Mouse (Mus musculus): ENCODE measurements around the gene Gm42791. TPM values are rescaled to one million over a fixed set of nuclear protein-coding genes. Genes with fewer than 3 reads are reported as not detected.

Gm42791 gene
- total RNA-seq, 2 experiments from 2014 or later: 34.0 to 39.1 TPM

GRCm38 (mm10) chr5:148910066-148910465, 84.9 kb downstream of the Gm42791 start:
- Histone ChIP-seq H3K27ac (no peak overlapping the region), H3K4me3 (no peak overlapping the region)
- intact Hi-C loops (cut with DNase I): no loop called here

DNA sequence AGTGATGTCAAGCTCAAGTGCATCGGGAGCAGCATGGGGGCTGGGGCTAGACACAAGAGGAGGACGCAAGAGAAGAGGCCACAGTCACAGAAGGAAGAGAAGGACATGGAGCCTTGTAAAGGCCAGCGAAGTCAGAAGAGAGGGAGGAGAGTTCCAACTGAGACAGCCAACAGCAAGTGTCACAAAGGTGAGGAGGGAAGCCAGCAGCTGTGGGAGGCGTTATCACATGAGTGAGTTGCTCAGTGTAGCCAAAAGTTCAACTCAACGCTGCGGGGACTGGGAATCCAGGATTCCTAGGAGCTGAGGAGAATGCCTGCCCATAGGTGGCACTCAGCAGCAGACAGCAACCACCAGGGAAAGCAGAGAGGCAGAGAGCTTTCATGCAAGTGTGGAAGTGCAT, 85.5 kb downstream of the Gm42791 start:
- intact Hi-C loops (cut with DNase I): no loop called here
- TF ChIP-seq CTCF (IDR thresholded peaks at IDR 0.05): peak; percentile 43
- DNase-seq (ENCODE audit: extremely low spot score in 1 of 2, low spot score in 2 of 2): no peak

More at GRCm38 (mm10) chr5:148910066-148910465, 84.9 kb downstream of the Gm42791 start:
- DNase-seq (ENCODE audit: extremely low spot score in 1 of 2, low spot score in 2 of 2): no peak
- TF ChIP-seq CTCF (IDR thresholded peaks at IDR 0.05): no peak

GRCm38 (mm10) chr5:148909057-148909395, 85.9 kb downstream of the Gm42791 start:
- Histone ChIP-seq H3K27ac (peak overlapping the region; percentile 9; the same call in 1 of the 2 replicates), H3K4me3 (no peak overlapping the region)
- no peak; the same call in 1 of the 2 replicates for TF ChIP-seq CTCF (IDR thresholded peaks at IDR 0.05)
- DNase-seq (ENCODE audit: extremely low spot score in 1 of 2, low spot score in 2 of 2): no peak
- intact Hi-C loops (cut with DNase I): no loop called here

More for the DNA sequence above, 85.5 kb downstream of the Gm42791 start:
- H3K4me3 ChIP-seq: no peak overlapping the region
- H3K27ac ChIP-seq: peak overlapping the region; percentile 9; the same call in 1 of the 2 replicates

DNA sequence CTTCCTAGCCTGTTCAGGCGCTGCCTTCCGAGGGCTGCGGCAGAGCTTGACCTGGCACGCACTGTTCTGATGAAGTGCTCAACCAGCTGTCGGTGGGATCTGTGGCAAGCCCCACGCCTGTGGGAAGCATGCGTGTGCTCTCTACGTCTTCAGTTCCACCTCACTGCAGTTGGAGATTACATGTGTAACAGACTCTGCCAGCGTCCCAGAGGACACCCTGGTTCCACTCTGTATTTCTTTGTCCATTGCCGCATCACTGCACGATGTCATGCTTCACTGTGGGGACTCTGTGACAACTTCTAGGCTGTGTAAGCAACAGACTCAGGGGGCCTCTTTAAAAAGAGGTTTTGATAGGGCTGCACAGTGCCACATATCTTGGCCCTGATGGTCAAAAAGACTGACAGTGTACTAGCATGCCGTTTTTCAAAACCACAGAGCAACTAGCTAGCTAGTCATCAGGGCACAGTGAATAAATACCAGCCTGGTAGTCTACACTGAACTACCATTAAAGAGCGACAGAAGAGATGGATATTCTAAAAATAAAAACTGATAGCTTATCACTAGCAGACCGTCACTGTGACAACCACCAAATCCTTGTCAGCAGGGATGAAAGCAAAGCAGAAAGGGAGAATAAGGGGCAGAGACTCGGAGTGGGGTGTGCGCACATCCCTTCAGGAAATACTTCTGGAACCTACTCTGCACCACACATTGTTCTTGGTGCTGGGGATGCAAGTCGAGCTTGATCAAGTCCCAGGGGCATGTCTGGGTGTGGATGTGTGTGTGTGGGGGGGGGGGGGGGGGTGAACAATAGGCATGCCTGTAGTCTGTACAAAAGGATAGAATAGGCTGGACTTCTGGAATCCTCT, 86.5 kb downstream of the Gm42791 start:
- DNase-seq (ENCODE audit: extremely low spot score in 1 of 2, low spot score in 2 of 2): no peak
- intact Hi-C loops (cut with DNase I): no loop called here
- no peak overlapping the region for H3K27ac ChIP-seq
- no peak overlapping the region for H3K4me3 ChIP-seq
- TF ChIP-seq CTCF (IDR thresholded peaks at IDR 0.05): no peak

- no peak for DNase-seq (ENCODE audit: extremely low spot score in 1 of 2, low spot score in 2 of 2)
- intact Hi-C loops (cut with DNase I): no loop called here
- Histone ChIP-seq H3K4me3 (no peak overlapping the region), H3K27ac (no peak overlapping the region)
- TF ChIP-seq CTCF (IDR thresholded peaks at IDR 0.05): no peak
Measured at GRCm38 (mm10) chr5:148906305-148906704, 88.6 kb downstream of the Gm42791 start.

GRCm38 (mm10) chr5:148904846-148905245, 90.1 kb downstream of the Gm42791 start:
- Histone ChIP-seq H3K27ac (no peak overlapping the region), H3K4me3 (no peak overlapping the region)
- intact Hi-C loops (cut with DNase I): no loop called here
- peak; percentile 49 for TF ChIP-seq CTCF (IDR thresholded peaks at IDR 0.05)
- no peak for DNase-seq (ENCODE audit: extremely low spot score in 1 of 2, low spot score in 2 of 2)

DNA sequence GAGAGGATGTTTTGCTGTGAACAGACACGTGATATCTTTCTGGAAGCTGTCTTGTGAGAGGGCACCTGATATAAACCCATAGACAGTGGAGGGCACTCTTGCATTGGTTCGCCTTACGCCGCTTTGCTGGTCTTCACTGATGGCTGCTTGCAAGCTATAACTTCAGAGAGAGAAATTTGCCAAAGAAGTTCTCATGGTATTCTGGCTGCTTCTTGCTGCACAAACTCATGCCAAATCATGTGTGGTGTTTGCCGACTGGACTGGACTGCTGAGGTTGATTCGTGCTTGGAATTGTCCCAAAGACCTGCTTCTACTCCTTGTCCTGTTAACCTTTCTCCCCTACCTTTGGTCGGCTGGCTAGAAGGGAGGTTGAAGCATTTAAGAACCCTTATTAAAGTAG, 95.6 kb downstream of the Gm42791 start:
- Histone ChIP-seq H3K27ac (no peak overlapping the region), H3K4me3 (no peak overlapping the region)
- no peak; the same call in 1 of the 2 replicates for TF ChIP-seq CTCF (IDR thresholded peaks at IDR 0.05)
- intact Hi-C loops (cut with DNase I): loop anchor here (5.0 kb wide), 1 partner anchor 153 kb away; no protein-coding TSS in a partner anchor
- DNase-seq (ENCODE audit: extremely low spot score in 1 of 2, low spot score in 2 of 2): no peak

GRCm38 (mm10) chr5:148897941-148898417, 97.0 kb downstream of the Gm42791 start:
- no peak overlapping the region for H3K4me3 ChIP-seq
- intact Hi-C loops (cut with DNase I): loop anchor here (2.0 to 5.0 kb wide), 2 partner anchors 61 to 154 kb away; no protein-coding TSS in a partner anchor
- H3K27ac ChIP-seq: no peak overlapping the region
- TF ChIP-seq CTCF (IDR thresholded peaks at IDR 0.05): no peak
- DNase-seq (ENCODE audit: extremely low spot score in 1 of 2, low spot score in 2 of 2): no peak

- peak; percentile 55 to 61 for DNase-seq (ENCODE audit: extremely low spot score in 1 of 2, low spot score in 2 of 2)
- H3K4me3 ChIP-seq: no peak overlapping the region
- intact Hi-C loops (cut with DNase I): loop anchor here (2.0 to 5.0 kb wide), 2 partner anchors 62 to 155 kb away; no protein-coding TSS in a partner anchor
- peak overlapping the region; percentile 50 for H3K27ac ChIP-seq
- peak; percentile 4 for TF ChIP-seq CTCF (IDR thresholded peaks at IDR 0.05)
Measured at GRCm38 (mm10) chr5:148897069-148897702, 97.8 kb downstream of the Gm42791 start.

DNA sequence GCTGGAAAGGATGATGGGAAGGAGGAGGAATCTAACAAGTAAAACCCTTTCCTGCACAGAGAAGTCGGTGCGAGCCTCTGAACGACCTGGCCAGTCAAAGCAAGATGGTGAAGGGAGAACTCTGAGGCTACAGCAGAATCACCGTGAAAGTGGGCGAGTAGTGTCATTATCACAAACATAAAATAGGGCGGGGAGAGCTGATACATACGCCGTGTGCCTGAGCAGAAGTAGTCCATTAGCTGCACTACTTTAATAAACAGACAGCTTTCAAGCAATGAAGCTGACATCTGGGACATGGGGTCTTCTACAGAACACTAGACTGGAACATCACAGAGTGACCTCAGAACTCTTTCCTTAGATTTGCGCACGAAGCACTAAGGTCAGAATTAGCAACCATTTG, 98.4 kb downstream of the Gm42791 start:
- H3K27ac ChIP-seq: peak overlapping the region; percentile 50
- intact Hi-C loops (cut with DNase I): loop anchor here (2.0 to 5.0 kb wide), 2 partner anchors 62 to 156 kb away; no protein-coding TSS in a partner anchor
- H3K4me3 ChIP-seq: no peak overlapping the region
- no peak for TF ChIP-seq CTCF (IDR thresholded peaks at IDR 0.05)
- no peak for DNase-seq (ENCODE audit: extremely low spot score in 1 of 2, low spot score in 2 of 2)

GRCm38 (mm10) chr5:148895833-148896232, 99.1 kb downstream of the Gm42791 start:
- Histone ChIP-seq H3K27ac (no peak overlapping the region), H3K4me3 (no peak overlapping the region)
- no peak for DNase-seq (ENCODE audit: extremely low spot score in 1 of 2, low spot score in 2 of 2)
- no peak for TF ChIP-seq CTCF (IDR thresholded peaks at IDR 0.05)
- intact Hi-C loops (cut with DNase I): loop anchor here (2.0 to 5.0 kb wide), 2 partner anchors 63 to 156 kb away; no protein-coding TSS in a partner anchor

DNA sequence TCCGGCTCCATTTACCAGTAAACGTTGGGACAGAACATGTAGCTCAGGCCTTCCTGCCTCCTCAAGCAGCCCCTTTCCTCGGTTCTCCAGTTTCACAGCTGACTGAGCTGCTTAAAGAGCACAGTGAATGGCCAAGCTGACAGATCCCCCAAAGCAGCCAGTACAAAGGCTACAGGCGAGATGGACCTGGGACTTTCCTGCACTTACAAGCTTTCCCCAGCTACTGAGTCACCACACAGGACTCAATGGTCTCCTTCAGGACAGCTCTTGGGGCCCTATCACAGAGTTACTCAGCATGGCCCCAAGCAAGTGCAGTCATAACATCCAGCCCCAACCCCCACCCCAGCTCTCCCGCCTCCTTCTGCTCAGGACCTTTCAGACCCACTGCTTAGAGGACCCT, 99.9 kb downstream of the Gm42791 start:
- Histone ChIP-seq H3K4me3 (no peak overlapping the region), H3K27ac (no peak overlapping the region)
- intact Hi-C loops (cut with DNase I): loop anchor here (5.0 kb wide), 1 partner anchor 157 kb away; no protein-coding TSS in a partner anchor
- DNase-seq (ENCODE audit: extremely low spot score in 1 of 2, low spot score in 2 of 2): no peak
- TF ChIP-seq CTCF (IDR thresholded peaks at IDR 0.05): no peak
